Mouse (Mus musculus): Measurements from ENCODE around the gene Sema3g.
A peak's percentile ranks its signal among the peaks of the same experiment; 100 is the strongest.

The Sema3g gene

DNA sequence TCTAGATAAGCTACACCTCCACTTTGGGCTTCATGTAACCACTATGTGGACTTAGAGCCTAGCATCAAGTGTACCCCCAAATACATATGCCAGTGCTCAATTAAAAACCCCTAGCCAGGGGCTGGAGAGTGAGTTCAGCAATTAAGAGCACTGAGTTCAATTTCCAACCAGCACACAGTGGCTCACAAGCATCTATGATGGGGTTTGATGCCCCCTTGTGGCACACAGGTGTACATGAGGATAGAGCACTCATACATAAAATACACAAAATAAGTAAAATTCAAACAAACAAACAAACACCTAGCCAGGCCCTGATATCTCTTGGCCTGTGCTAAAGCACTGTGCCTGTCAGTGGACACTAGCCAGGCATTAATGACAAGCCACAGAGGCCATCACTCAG lies 21.7 kb upstream of the Sema3g start:
- DNase-seq (ENCODE audit: low spot score in 2 of 2) = no peak

DNA sequence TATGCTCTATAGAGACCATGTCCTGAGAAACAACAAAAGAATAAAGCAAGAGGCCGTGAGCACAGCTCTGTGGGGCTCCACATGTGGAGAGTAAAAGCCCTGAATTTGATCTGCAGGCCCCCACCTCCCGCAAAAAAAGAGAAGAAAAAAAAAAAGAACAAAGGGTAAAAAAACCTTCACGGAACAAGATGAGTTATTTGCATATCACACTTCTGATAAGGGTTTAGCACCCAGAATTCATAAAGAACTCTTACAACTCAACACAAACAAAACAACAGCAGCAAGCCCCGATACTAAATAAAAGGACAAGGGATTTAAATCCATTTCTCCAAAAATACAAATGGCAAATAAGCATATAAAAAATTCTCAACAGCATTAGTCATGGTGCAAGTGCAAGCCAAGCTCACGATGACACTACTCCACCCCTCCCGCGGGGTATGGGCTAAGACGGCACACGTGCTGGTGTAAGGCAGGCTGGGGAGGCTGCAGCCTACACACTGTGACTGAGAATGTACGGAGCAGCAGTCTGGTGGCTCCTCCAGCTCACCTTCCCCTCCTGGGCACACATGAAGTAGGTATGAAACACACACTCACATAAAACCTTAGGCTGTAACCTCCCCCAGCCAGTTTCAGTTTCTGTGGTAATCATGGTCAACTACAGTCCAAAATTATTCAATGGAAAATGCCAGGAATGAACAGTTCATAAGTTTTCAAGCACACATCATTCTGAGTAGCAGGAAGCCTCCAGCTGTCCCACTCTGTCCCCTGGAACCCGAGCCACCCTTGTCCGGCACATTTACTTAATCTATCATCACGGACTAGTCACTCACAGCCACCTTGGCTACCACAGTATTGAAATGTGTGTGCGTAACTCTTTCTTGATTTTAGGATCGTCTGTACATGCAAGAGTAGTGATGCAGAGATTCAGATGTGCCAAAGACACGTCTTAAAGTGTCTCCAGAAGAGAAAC lies 19.8 kb upstream of the Sema3g start:
- no peak for DNase-seq (ENCODE audit: low spot score in 2 of 2)

- no peak for DNase-seq (ENCODE audit: low spot score in 2 of 2)
These were observed 18.1 kb upstream of the Sema3g start for GRCm38 (mm10) chr14:31199599-31199998.

- DNase-seq (ENCODE audit: low spot score in 2 of 2) = no peak
These were observed 17.6 kb upstream of the Sema3g start for GRCm38 (mm10) chr14:31200038-31200437.

DNA sequence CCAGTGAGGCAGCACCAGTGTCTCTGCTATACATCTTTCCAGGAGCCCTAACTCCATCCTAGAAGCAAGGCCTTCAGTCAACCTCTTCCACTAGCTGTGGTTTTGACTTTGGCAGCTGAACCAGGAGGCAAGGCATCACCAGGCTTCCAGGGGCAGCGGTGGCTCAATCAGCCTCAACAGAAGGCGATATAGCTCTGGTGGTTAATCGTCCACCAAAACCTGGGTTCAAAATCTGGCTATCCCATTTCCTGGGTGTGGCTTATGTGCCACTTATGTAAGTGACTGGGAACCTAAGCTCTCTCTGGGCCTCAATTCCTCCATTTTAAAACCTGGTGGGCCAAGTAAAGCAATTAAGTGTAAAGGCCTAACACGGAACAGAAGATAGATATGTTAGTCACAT lies 12.8 kb upstream of the Sema3g start:
- no peak for DNase-seq (ENCODE audit: low spot score in 2 of 2)

- no peak for DNase-seq (ENCODE audit: low spot score in 2 of 2)
These were observed 12.5 kb upstream of the Sema3g start for GRCm38 (mm10) chr14:31205244-31205561.

DNA sequence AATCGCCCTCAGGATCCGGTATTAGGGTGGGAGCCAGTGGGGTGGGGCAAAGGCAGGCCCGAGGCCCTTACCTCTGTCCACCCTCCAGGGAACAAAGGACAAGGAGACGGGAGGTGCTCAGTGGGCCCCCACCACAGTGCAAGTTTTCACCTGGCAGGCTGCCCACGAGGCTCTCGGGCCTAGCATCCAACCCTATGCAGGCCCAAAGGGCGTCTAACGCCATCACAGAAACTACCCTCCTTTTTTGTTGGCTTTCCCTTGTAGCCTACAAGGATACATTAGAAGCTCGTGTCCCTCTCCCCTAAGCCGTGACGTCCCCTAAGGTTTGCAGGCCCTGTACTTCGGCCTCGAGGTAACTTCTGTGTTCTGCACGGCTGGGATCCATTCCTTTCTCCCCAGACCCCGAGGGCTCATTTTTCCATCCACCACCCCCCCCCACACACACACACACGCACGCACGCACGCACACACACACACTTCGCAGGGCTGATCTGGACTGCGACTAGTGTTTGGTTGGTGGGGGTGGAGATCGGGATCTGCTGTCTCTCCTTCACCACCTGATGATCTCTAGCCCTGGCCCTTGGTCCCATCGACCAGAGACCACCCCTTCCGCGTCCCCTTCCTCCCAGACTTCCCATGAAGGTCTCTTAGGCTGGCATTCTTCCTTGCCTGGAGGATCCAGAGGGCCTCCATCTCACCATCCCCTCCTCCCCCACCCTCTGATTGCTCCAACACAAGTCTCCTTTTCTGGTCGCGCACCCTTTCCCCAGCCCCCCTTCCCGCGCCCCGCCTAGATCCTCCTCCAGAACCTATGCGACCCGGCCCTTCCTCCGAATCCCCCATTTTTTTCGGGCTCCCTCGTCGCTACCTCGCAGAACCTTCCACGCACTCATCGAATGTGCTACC lies 11.8 kb upstream of the Sema3g start:
- peak in 1 of 2 experiments; percentile 18 for DNase-seq (ENCODE audit: low spot score in 2 of 2)

GRCm38 (mm10) chr14:31206472-31206981 lies 11.1 kb upstream of the Sema3g start:
- peak; percentile 89 to 90 for DNase-seq (ENCODE audit: low spot score in 2 of 2)

- no peak for DNase-seq (ENCODE audit: low spot score in 2 of 2)
These were observed 10.4 kb upstream of the Sema3g start for GRCm38 (mm10) chr14:31207070-31207830.

- DNase-seq (ENCODE audit: low spot score in 2 of 2) = no peak
These were observed 9.6 kb upstream of the Sema3g start, which contains the start of gene Tnnc1 for GRCm38 (mm10) chr14:31208084-31208483. Gene Tnnc1, plus strand, starts transcription at chr14:31208312.

DNA sequence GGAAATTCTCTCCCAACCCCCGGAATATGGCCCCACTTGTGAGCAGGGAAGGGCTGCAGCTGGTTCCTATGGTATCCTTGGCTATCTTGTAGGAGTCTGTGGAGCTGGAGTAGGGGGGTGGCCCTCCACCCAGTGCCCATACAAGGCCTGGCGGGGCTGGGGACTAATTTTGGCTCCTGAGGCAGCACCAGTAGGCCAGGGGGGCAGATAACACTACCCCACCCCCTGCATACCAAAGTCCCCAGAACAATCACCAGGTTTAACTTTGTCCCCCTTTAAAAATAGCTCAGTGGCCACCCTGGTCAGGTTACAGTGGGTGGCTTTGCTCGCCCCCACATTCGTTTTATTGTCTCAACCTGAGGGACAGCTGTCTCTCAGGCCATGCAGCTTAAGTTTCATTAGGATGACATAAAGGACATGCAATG lies 8.5 kb upstream of the Sema3g start:
- no peak for DNase-seq (ENCODE audit: low spot score in 2 of 2)

DNA sequence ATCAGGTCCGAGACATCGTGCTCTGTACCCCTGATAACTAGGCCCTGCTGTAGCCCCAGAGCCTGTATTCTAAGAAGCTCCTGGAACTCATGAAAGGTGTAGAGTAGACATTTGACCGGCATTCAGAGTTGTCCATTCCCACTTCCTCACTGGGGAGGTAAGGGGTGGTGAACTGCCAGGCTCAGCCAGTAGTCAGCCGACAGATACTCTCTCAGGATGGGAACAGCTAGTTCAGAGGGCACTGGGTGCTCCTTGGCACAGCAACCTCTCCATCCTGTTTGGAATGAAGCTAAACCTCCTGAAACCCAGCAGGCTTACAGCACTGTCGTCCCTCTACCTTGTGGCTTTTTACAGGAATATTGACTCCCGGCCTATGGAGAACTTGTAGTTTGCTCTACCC lies 5.8 kb upstream of the Sema3g start:
- DNase-seq (ENCODE audit: low spot score in 2 of 2) = no peak

- no peak for DNase-seq (ENCODE audit: low spot score in 2 of 2)
These were observed 5.2 kb upstream of the Sema3g start for GRCm38 (mm10) chr14:31212499-31212898.

DNA sequence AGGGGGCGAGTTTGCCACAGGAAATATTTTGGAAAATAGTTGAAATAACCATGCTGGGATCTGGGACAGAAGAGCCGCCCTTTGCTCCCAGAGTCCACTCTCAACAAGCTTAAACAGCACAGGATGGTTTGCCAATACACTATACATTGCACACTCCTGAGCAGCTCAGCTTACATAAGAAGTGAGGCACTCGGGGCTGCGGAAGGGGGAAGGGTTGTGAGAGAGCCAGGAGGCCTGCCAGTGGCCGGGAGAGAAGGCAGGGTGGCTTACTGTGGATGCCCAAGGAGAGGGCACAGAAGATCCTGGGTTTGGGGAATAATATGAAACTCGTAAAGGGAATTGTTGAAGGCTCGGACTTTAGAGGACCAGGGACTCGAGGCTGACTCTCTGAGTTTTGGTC lies 3.8 kb upstream of the Sema3g start:
- no peak for DNase-seq (ENCODE audit: low spot score in 2 of 2)

- no peak for DNase-seq (ENCODE audit: low spot score in 2 of 2)
These were observed 3.0 kb upstream of the Sema3g start for GRCm38 (mm10) chr14:31214684-31215083.

DNA sequence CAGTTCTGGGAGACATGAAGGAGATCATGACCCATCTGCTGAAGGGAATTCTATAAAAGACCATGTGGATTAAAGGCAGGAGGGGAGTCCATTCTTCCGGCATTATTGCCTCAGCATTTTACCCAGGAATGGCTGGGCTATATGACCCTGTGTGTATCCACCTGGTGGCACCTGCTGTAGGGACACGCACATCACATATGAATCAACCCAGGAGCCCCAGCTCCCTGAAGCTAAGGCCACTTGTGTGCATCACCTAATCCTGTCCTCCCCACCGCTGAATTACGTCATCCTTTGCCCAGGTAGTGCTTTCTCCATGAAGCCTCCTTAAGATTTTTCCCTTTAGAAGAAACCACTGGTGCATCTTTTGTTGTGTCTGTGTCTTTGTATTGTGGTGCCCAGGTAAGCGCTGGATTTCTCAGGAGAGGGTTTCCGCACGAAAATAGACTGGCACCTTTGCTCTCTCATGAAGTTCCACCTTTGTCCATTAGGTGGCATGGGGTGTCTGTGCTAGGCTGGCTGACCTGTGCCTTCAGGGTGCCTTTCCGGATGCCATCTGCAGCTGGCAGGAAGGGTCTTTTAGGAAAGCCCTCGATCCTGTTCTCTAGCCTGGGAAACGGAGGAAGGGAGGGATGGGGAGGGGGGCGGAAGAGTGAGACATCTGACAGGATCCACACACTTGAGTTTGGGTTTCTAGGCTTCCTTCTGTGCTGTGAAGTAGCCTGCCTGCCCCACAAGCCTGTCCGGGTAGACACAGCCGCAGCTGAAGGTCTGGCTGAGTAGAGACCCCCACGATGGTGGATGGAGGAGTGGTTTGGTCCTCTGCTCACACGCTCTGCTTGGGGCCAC lies 2.3 kb upstream of the Sema3g start:
- peak in 1 of 2 experiments; percentile 47 for DNase-seq (ENCODE audit: low spot score in 2 of 2)

- no peak for DNase-seq (ENCODE audit: low spot score in 2 of 2)
These were observed 814 bp upstream of the Sema3g start, which contains the start of gene Nisch for GRCm38 (mm10) chr14:31216846-31217245. Gene Nisch, minus strand, starts transcription at chr14:31216946.

DNA sequence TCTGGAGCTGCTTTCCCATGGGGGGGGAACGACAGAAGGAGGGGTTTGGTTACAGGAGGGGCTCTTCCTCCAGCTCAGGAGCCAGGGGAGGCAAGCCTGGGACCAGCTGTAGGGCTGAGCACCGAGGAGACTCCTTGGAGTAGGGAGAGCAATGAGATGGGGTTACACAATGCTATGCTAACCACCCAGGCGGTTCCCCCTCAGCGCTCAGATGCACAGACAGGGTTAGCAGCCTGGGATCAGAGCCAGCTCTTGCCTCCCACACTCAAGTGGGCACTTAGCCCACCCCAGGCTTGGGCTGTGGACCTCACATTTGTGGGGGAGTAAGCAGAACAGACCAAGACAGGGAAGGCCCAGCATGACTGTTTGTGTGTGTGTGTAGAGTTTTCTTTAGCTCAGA lies 9.3 kb downstream of the Sema3g start:
- DNase-seq (ENCODE audit: low spot score in 2 of 2) = peak in 1 of 2 experiments; percentile 30

DNA sequence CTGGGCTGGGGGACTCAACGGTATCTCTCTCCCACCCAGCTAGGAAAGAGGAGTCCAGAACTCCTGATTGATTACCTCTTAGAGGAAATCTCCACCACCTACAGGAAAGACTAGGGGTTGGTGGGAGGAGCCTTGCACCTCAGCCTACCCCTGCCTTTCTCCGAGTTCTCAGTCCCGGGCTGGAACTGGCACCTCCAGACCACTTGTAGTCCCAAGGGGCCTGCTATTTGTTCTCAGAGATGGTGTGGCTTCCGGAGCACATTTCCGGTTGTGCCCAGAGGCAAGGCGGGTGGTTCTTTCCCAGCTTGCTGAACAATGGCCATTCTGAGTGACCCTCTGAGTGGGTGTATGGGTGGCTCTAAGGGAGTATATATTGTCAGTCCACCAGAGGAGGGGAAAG lies 10.6 kb downstream of the Sema3g start:
- no peak for DNase-seq (ENCODE audit: low spot score in 2 of 2)

DNA sequence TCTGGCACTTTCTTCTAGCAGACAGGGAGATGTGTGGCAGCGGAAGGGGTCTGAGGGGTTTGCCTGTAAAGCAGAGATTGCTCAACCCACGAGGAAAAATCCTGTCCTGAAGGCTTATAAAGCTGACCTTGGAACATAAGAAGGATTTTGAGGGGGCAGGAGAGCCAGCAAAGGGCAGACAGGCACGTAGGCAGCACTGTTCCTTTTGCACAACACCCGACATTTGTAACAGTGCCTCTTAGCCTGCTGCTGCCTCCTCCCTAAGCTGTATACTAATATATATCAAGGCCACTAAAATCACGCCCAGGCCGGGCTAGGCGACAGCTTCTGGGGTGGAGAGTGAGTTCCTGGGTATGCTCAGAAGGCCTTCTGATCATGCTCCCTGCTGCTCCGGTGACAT lies 12.8 kb downstream of the Sema3g start:
- DNase-seq (ENCODE audit: low spot score in 2 of 2) = no peak
